Comparison of ENCODE assay signal across 8 mouse cellular contexts in genomic region chr6:137747174-137747928, GRCm38 (mm10). TPM values are rescaled to one million over a fixed set of nuclear protein-coding genes. Genes with fewer than 3 reads are reported as not detected.
DNase-seq lines count a peak whose midpoint lies in the region; ATAC-seq lines count a peak whose summit lies in the region.

No protein-coding gene starts in this region.

- H3K9me3 ChIP-seq in forebrain, embryonic 14.5 days (replicated peaks; ENCODE audit: control insufficient read depth, low read length): no peaks in the 10 kb centered on the region
- no peaks in the 10 kb centered on the region for H3K9me3 ChIP-seq in forebrain, embryonic 12.5 days
- H3K9me3 ChIP-seq in midbrain, embryonic 14.5 days (ENCODE audit: control insufficient read depth, low read length): no peaks in the 10 kb centered on the region
- H3K9me3 ChIP-seq in midbrain, embryonic 15.5 days: no peaks in the 10 kb centered on the region
- no peaks in the 10 kb centered on the region for H3K9me3 ChIP-seq in neural tube, embryonic 14.5 days (ENCODE audit: control insufficient read depth, low read length)

- peak; percentile 56 for DNase-seq in forebrain, embryonic 14.5 days (ENCODE audit: low spot score)
- DNase-seq in midbrain, embryonic 14.5 days: peak; percentile 73
- no peak for DNase-seq in gastrocnemius, postnatal 4 days (ENCODE audit: low spot score in 2 of 2)
- no peak for DNase-seq in urinary bladder, postnatal 14 days (ENCODE audit: low spot score)

- H3K36me3 ChIP-seq in forebrain, embryonic 14.5 days (ENCODE audit: control insufficient read depth, insufficient read depth, low read length): peaks cover 89% of the 10 kb centered on the region
- H3K36me3 ChIP-seq in forebrain, embryonic 12.5 days (replicated peaks): peaks cover 81% of the 10 kb centered on the region
- H3K36me3 ChIP-seq in midbrain, embryonic 14.5 days (ENCODE audit: control insufficient read depth, insufficient read depth, low read length): peaks cover 84% of the 10 kb centered on the region
- H3K36me3 ChIP-seq in midbrain, embryonic 15.5 days (replicated peaks): peaks cover 46% of the 10 kb centered on the region
- H3K36me3 ChIP-seq in neural tube, embryonic 14.5 days (ENCODE audit: control insufficient read depth, insufficient read depth, low read length): peaks cover 61% of the 10 kb centered on the region

- H3K9ac ChIP-seq in forebrain, embryonic 14.5 days (ENCODE audit: low read length): no peak overlapping the region
- H3K9ac ChIP-seq in forebrain, embryonic 12.5 days: no peak overlapping the region
- no peak overlapping the region for H3K9ac ChIP-seq in midbrain, embryonic 14.5 days (replicated peaks; ENCODE audit: low read length)
- H3K9ac ChIP-seq in midbrain, embryonic 15.5 days: no peak overlapping the region
- no peak overlapping the region for H3K9ac ChIP-seq in neural tube, embryonic 14.5 days (replicated peaks; ENCODE audit: low read depth, low read length)

- H3K4me2 ChIP-seq in forebrain, embryonic 14.5 days (ENCODE audit: low read length): no peak overlapping the region
- H3K4me2 ChIP-seq in forebrain, embryonic 12.5 days: no peak overlapping the region
- no peak overlapping the region for H3K4me2 ChIP-seq in midbrain, embryonic 14.5 days (ENCODE audit: low read length)
- no peak overlapping the region for H3K4me2 ChIP-seq in midbrain, embryonic 15.5 days
- H3K4me2 ChIP-seq in neural tube, embryonic 14.5 days (ENCODE audit: low read depth, low read length): no peak overlapping the region

- no peak overlapping the region for H3K4me3 ChIP-seq in forebrain, embryonic 14.5 days (ENCODE audit: low read depth, low read length)
- no peak overlapping the region for H3K4me3 ChIP-seq in forebrain, embryonic 12.5 days (replicated peaks)
- H3K4me3 ChIP-seq in midbrain, embryonic 14.5 days (replicated peaks; ENCODE audit: low read depth, low read length): no peak overlapping the region
- no peak overlapping the region for H3K4me3 ChIP-seq in midbrain, embryonic 15.5 days
- H3K4me3 ChIP-seq in neural tube, embryonic 14.5 days (ENCODE audit: low read depth, low read length): no peak overlapping the region

- no peak for ATAC-seq in forebrain, embryonic 14.5 days
- ATAC-seq in forebrain, embryonic 12.5 days (ENCODE audit: low FRiP score): no peak
- ATAC-seq in midbrain, embryonic 14.5 days (ENCODE audit: low FRiP score, low TSS enrichment): no peak
- no peak for ATAC-seq in midbrain, embryonic 15.5 days (replicated peaks)
- ATAC-seq in erythroid progenitor cell, adult 5-6 weeks (replicated peaks; ENCODE audit: low FRiP score, poor library complexity, severe bottlenecking): peak; percentile 73
- ATAC-seq in neural tube, embryonic 14.5 days (ENCODE audit: low read depth): peak; percentile 56

- H3K4me1 ChIP-seq in forebrain, embryonic 14.5 days (ENCODE audit: control insufficient read depth, insufficient read depth, low read length): no peaks in the 10 kb centered on the region
- H3K4me1 ChIP-seq in forebrain, embryonic 12.5 days: no peaks in the 10 kb centered on the region
- no peaks in the 10 kb centered on the region for H3K4me1 ChIP-seq in midbrain, embryonic 14.5 days (ENCODE audit: control insufficient read depth, insufficient read depth, low read length)
- H3K4me1 ChIP-seq in midbrain, embryonic 15.5 days: no peaks in the 10 kb centered on the region
- no peaks in the 10 kb centered on the region for H3K4me1 ChIP-seq in neural tube, embryonic 14.5 days (ENCODE audit: control insufficient read depth, insufficient read depth, low read length)

- H3K27ac ChIP-seq in forebrain, embryonic 14.5 days (ENCODE audit: low read depth, low read length): no peak overlapping the region
- no peak overlapping the region for H3K27ac ChIP-seq in forebrain, embryonic 12.5 days
- H3K27ac ChIP-seq in midbrain, embryonic 14.5 days (replicated peaks; ENCODE audit: low read depth, low read length): no peak overlapping the region
- no peak overlapping the region for H3K27ac ChIP-seq in midbrain, embryonic 15.5 days
- no peak overlapping the region for H3K27ac ChIP-seq in neural tube, embryonic 14.5 days (ENCODE audit: low read depth, low read length)

- 72% methylated on average over 5 of the region's 5 CpGs for WGBS in forebrain, embryonic 14.5 days
- WGBS in forebrain, embryonic 12.5 days: 82% methylated on average over 5 of the region's 5 CpGs
- 79% methylated on average over 5 of the region's 5 CpGs for WGBS in midbrain, embryonic 14.5 days
- WGBS in midbrain, embryonic 15.5 days: 71% methylated on average over 5 of the region's 5 CpGs
- 81% methylated on average over 5 of the region's 5 CpGs for WGBS in neural tube, embryonic 14.5 days

- no peaks in the 10 kb centered on the region for H3K27me3 ChIP-seq in forebrain, embryonic 14.5 days (replicated peaks; ENCODE audit: control insufficient read depth, insufficient read depth, low read length)
- H3K27me3 ChIP-seq in forebrain, embryonic 12.5 days: no peaks in the 10 kb centered on the region
- no peaks in the 10 kb centered on the region for H3K27me3 ChIP-seq in midbrain, embryonic 14.5 days (ENCODE audit: control insufficient read depth, insufficient read depth, low read length)
- no peaks in the 10 kb centered on the region for H3K27me3 ChIP-seq in midbrain, embryonic 15.5 days (replicated peaks)
- H3K27me3 ChIP-seq in neural tube, embryonic 14.5 days (ENCODE audit: control insufficient read depth, insufficient read depth, low read length): no peaks in the 10 kb centered on the region

RNA-seq across cellular contexts. Expression of gene Dera, which starts 7.0 kb away (rescaled TPM):
- 12.8 and 17.8 TPM in 2 replicates for polyA plus RNA-seq in forebrain, embryonic 14.5 days (2014; fragmentation: Nextera tagmentation; extraction: Ambion mirVana)
- polyA plus RNA-seq in forebrain, embryonic 12.5 days (2016; fragmentation: Nextera tagmentation; extraction: Ambion mirVana): 32.3 and 32.7 TPM in 2 replicates
- polyA plus RNA-seq in midbrain, embryonic 14.5 days (2014; fragmentation: Nextera tagmentation; extraction: Ambion mirVana): 10.1 and 15.9 TPM in 2 replicates
- polyA plus RNA-seq in midbrain, embryonic 15.5 days (2015; fragmentation: Nextera tagmentation; extraction: Ambion mirVana): 11.1 and 12.3 TPM in 2 replicates
- 6.1 and 16.3 TPM in 2 replicates for total RNA-seq in erythroid progenitor cell, adult 5-6 weeks (2015; ENCODE audit: low replicate concordance)
- 14.5 and 16.9 TPM in 2 replicates for total RNA-seq in erythroid progenitor cell, adult 5-6 weeks (2017; ENCODE audit: low replicate concordance)
- 9.4 and 9.8 TPM in 2 replicates for polyA plus RNA-seq in neural tube, embryonic 14.5 days (2014; fragmentation: Nextera tagmentation; extraction: Ambion mirVana)
- 10 to 100 TPM; 19.3 to 20.8 TPM for total RNA-seq in gastrocnemius, postnatal 4 days (2021)

RNA-seq across cellular contexts. Expression of gene Strap, which starts 12.5 kb away (rescaled TPM):
- 209 and 220 TPM in 2 replicates for polyA plus RNA-seq in forebrain, embryonic 14.5 days (2014; fragmentation: Nextera tagmentation; extraction: Ambion mirVana)
- 208 and 212 TPM in 2 replicates for polyA plus RNA-seq in forebrain, embryonic 12.5 days (2016; fragmentation: Nextera tagmentation; extraction: Ambion mirVana)
- 175 and 203 TPM in 2 replicates for polyA plus RNA-seq in midbrain, embryonic 14.5 days (2014; fragmentation: Nextera tagmentation; extraction: Ambion mirVana)
- polyA plus RNA-seq in midbrain, embryonic 15.5 days (2015; fragmentation: Nextera tagmentation; extraction: Ambion mirVana): 150 and 152 TPM in 2 replicates
- total RNA-seq in erythroid progenitor cell, adult 5-6 weeks (2015; ENCODE audit: low replicate concordance): 59.1 and 90.1 TPM in 2 replicates
- total RNA-seq in erythroid progenitor cell, adult 5-6 weeks (2017; ENCODE audit: low replicate concordance): 139 and 149 TPM in 2 replicates
- 172 and 190 TPM in 2 replicates for polyA plus RNA-seq in neural tube, embryonic 14.5 days (2014; fragmentation: Nextera tagmentation; extraction: Ambion mirVana)
- total RNA-seq in gastrocnemius, postnatal 4 days (2021): 10 to 100 TPM; 95.1 to 95.8 TPM

Comparison
In these comparisons a context has a peak if more than half of its experiments do, and no peak if none do; other contexts are left out.
1. ATAC-seq: peak in erythroid progenitor cell, adult 5-6 weeks (single experiment) and neural tube, embryonic 14.5 days (single experiment); none in forebrain, embryonic 14.5 days (single experiment), forebrain, embryonic 12.5 days (single experiment), midbrain, embryonic 14.5 days (single experiment) and midbrain, embryonic 15.5 days (single experiment).
2. DNase-seq: peak in forebrain, embryonic 14.5 days (single experiment) and midbrain, embryonic 14.5 days (single experiment); none in gastrocnemius, postnatal 4 days (0 of 2) and urinary bladder, postnatal 14 days (single experiment).